Mouse (Mus musculus) liver, embryonic 11.5 days (tissue): Measurements from ENCODE around the gene C130050O18Rik. TPM values are rescaled to one million over a fixed set of nuclear protein-coding genes. Genes with fewer than 3 reads are reported as not detected.

Experiments
- ATAC-seq: fragments of 200-750 bp; cut with Nextera tagmentation; replicated peaks from 2 replicates; pipeline ENCODE4 v1.8.0; 2017; ENCODE audit warnings: moderate number of reproducible peaks, mild to moderate bottlenecking, moderate TSS enrichment, moderate library complexity; ENCODE audit not compliant: low FRiP score
- DNase-seq: peaks from one replicate; pipeline ENCODE4 v3.0.0-alpha.2; 2017; ENCODE audit warnings: low spot score
- H3K27ac ChIP-seq: fragments of 300-500 bp; sonication (generic); 2 replicates; pipeline ENCODE4 v1.5.1; 2014; ENCODE audit warnings: mild to moderate bottlenecking, low read depth, low read length, control low read depth
- H3K27me3 ChIP-seq: fragments of 300-500 bp; sonication (generic); replicated peaks from 2 replicates; pipeline ENCODE4 v1.6.1; 2014; ENCODE audit warnings: low read length, mixed read lengths; ENCODE audit not compliant: control insufficient read depth, insufficient read depth
- H3K36me3 ChIP-seq: fragments of 300-500 bp; sonication (generic); 2 replicates; pipeline ENCODE4 v1.6.1; 2014; ENCODE audit warnings: mild to moderate bottlenecking, low read length, moderate library complexity, mixed read lengths; ENCODE audit not compliant: control insufficient read depth, insufficient read depth
- H3K4me1 ChIP-seq: fragments of 300-500 bp; sonication (generic); replicated peaks from 2 replicates; pipeline ENCODE4 v1.6.1; 2014; ENCODE audit warnings: low read length, mixed read lengths; ENCODE audit not compliant: control insufficient read depth, insufficient read depth
- H3K4me2 ChIP-seq: fragments of 300-500 bp; sonication (generic); 2 replicates; pipeline ENCODE4 v1.6.1; 2014; ENCODE audit warnings: mild to moderate bottlenecking, control low read depth, moderate library complexity
- H3K4me3 ChIP-seq: fragments of 300-500 bp; sonication (generic); 2 replicates; pipeline ENCODE4 v1.5.1; 2014; ENCODE audit warnings: low read depth, low read length, control low read depth
- H3K9ac ChIP-seq: fragments of 300-500 bp; sonication (generic); 2 replicates; pipeline ENCODE4 v1.6.1; 2014; ENCODE audit warnings: low read depth, low read length, control low read depth
- H3K9me3 ChIP-seq: fragments of 300-500 bp; sonication (generic); 2 replicates; pipeline ENCODE4 v1.6.1; 2016; ENCODE audit warnings: low read length, inconsistent platforms, mixed read lengths; ENCODE audit not compliant: control insufficient read depth
- WGBS: fragments of 180-500 bp; shearing (Covaris S2); extraction: QIAGEN DNeasy Blood & Tissue Kit; methylation state at CpG from one replicate; pipeline ENCODE4 v1.1.7; 2014; 5-methylcytosine and 5-hydroxymethylcytosine counted together
- polyA plus RNA-seq: library from polyadenylated mRNA; unstranded; fragments of >200 nt; fragmentation: Nextera tagmentation; extraction: Ambion mirVana; gene quantifications from 2 replicates; pipeline ENCODE4 v1.2.1, GENCODE M21; 2014

The C130050O18Rik gene
- polyA plus RNA-seq, 1 experiment from 2014 or later = 1.6 TPM

DNA sequence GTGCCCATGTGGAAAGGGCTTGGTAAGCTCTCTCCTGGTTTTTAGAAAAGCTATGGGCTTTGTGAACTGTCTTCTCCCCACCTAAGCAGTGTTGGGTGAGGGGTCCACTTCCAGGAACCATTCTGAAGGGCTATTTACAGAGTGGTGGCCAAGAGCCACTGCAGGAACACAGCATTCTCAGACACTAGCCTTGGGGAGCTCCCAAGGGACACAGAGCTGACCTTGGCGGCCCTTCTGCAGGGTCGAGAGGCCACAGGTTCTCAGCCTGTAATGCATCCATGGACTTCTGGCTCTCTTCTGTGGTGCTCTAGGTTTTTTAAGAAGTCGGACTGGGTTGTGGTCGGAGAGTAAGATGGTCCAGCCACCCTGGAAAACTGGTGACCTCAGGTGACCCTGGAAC is 5.0 kb downstream of the C130050O18Rik start:
- H3K4me2 ChIP-seq = no peak overlapping the region
- no peaks in the 10 kb centered on the region for H3K27me3 ChIP-seq
- DNase-seq (no peak), ATAC-seq (no peak)
- no peak overlapping the region for H3K4me3 ChIP-seq
- H3K27ac ChIP-seq = no peak overlapping the region
- H3K36me3 ChIP-seq = peaks cover 4% of the 10 kb centered on the region; the same call in 1 of the 2 replicates
- no peaks in the 10 kb centered on the region for H3K9me3 ChIP-seq
- WGBS = 76% methylated on average over 4 of the region's 4 CpGs
- H3K9ac ChIP-seq = no peak overlapping the region
- H3K4me1 ChIP-seq = peaks cover 14% of the 10 kb centered on the region

DNA sequence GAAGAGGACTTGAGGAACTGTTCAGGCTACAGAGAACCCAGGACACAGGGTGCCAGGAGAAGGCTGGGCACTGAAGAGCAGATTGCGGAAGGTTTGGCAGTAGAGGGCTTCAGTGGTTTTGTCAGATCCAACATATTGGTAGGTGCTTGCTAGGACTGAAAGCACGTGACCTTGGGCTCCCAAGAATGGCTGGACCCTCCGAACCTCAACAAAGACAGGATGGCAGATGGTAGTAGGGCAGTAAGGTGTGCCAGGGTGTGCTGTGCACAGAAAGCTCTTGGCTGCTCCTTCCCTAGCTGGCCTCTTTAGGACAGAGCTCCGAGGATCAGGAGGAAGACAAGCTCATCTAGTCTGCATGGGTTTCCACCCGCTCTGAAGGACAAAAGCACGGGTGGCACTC is 6.0 kb downstream of the C130050O18Rik start:
- Histone ChIP-seq H3K36me3 (peaks cover 4% of the 10 kb centered on the region; the same call in 1 of the 2 replicates), H3K9me3 (no peaks in the 10 kb centered on the region), H3K9ac (no peak overlapping the region), H3K27me3 (no peaks in the 10 kb centered on the region), H3K27ac (no peak overlapping the region), H3K4me2 (no peak overlapping the region), H3K4me3 (no peak overlapping the region), H3K4me1 (peaks cover 4% of the 10 kb centered on the region)
- no peak for ATAC-seq
- no peak for DNase-seq
- 90% methylated on average over 6 of the region's 6 CpGs for WGBS

DNA sequence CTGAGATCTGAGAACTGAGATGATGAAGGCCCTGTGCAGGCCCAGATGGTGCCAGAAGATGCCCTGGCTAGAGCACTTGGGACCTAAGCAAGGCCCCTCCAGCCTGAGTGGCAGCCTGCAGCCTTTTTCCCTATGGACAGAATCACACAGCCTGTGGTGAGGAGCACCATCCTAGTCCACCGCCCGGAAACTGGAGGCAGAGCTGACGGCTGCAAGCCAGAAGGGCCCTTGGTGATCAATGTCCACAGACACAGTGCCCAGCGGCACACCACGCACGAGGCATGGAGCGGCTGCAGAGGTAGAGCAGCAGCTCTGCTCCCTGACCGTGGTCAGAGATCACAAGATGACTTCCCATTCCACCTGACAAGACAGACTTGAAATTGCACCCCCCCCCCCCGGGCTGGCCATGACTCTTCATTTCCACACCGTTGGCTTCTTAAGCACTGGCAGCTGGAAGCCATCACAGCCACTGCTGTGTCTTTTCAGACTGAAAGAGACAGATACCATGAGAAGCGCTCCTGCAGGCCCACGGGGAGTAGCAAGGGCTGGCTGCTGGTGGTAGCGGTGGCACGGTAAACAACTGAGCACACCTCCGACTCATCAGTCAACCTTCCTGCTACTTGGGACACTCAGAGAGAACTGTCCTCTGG is 6.7 kb downstream of the C130050O18Rik start:
- Histone ChIP-seq H3K4me3 (no peak overlapping the region), H3K4me1 (peaks cover 2% of the 10 kb centered on the region; the same call in 1 of the 2 replicates), H3K9ac (no peak overlapping the region), H3K27me3 (no peaks in the 10 kb centered on the region), H3K36me3 (peaks cover 4% of the 10 kb centered on the region; the same call in 1 of the 2 replicates), H3K4me2 (no peak overlapping the region), H3K27ac (no peak overlapping the region), H3K9me3 (no peaks in the 10 kb centered on the region)
- 70% methylated on average over 15 of the region's 15 CpGs for WGBS
- DNase-seq (no peak), ATAC-seq (no peak)

DNA sequence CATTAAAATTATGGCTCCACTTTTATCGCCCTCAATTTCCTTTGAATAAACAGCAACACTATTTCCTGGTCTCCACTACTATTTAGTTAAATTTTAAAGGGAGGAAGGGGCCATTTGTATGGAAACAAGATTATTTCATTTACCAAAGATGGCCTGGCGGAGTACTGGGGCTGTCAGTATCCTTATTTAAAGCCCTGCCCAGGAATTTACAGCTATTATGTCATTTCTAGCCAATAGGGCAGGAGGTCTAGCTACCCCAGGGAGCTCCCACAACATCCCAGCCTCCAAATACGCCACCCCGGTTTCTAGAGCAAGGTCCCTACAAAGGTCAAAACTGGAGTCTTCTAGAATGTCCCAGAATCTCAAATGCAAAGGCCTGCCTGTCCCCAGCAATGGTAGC is 8.5 kb downstream of the C130050O18Rik start:
- H3K4me1 ChIP-seq = no peaks in the 10 kb centered on the region; the same call in 1 of the 2 replicates
- peaks cover 4% of the 10 kb centered on the region; the same call in 1 of the 2 replicates for H3K36me3 ChIP-seq
- WGBS = 83% methylated on average over 4 of the region's 4 CpGs
- no peak for DNase-seq
- no peaks in the 10 kb centered on the region for H3K27me3 ChIP-seq
- no peaks in the 10 kb centered on the region for H3K9me3 ChIP-seq
- ATAC-seq = no peak
- H3K4me2 ChIP-seq = no peak overlapping the region
- H3K4me3 ChIP-seq = no peak overlapping the region
- no peak overlapping the region for H3K27ac ChIP-seq
- H3K9ac ChIP-seq = no peak overlapping the region

DNA sequence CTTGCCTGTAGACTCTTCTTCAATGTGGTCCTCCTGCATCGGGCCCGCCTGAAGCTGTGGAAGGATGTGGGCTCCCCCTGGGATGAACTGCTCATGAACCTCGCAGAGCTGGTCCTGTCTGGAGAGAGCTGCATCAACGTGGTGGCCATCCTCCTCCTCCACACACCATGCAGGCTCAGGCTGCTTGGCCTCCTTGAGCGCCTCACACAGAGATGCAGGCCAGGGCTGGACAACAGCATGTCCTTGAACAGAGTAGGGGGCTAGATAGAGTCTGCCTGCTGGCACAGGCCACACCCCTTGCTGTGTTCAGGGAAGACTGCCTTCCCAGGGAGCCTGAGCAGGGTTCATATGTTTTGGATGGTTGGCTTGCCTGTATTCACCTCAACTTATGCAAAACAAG is 9.9 kb downstream of the C130050O18Rik start:
- Histone ChIP-seq H3K27me3 (no peaks in the 10 kb centered on the region), H3K4me3 (no peak overlapping the region), H3K36me3 (peaks cover 4% of the 10 kb centered on the region; the same call in 1 of the 2 replicates), H3K4me1 (no peaks in the 10 kb centered on the region), H3K9ac (no peak overlapping the region), H3K4me2 (no peak overlapping the region), H3K9me3 (no peaks in the 10 kb centered on the region), H3K27ac (no peak overlapping the region)
- 85% methylated on average over 5 of the region's 5 CpGs for WGBS
- DNase-seq = no peak
- no peak for ATAC-seq

DNA sequence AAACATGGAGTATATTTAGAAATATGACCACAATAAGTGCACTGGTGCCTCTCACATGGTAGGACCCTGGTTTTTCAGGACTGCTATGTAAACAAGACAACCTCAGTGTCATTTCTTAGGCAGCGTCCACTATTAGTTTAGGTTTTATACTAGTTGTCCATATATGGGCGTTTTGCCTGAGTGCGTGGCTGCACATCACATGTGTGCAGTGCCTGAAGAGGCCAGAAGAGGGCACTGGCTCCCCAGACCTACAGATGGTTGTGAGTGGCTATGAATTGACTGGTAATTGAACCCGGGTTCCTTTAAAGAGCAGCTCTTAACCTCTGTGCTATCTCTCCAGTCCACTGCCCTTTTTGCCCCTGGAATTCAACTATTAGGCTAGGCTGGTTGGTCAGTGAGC is 11.9 kb downstream of the C130050O18Rik start:
- DNase-seq (no peak), ATAC-seq (no peak)
- Histone ChIP-seq H3K9me3 (no peaks in the 10 kb centered on the region), H3K27ac (no peak overlapping the region), H3K9ac (no peak overlapping the region), H3K36me3 (peaks cover 4% of the 10 kb centered on the region; the same call in 1 of the 2 replicates), H3K4me2 (no peak overlapping the region), H3K4me1 (no peaks in the 10 kb centered on the region), H3K4me3 (no peak overlapping the region), H3K27me3 (no peaks in the 10 kb centered on the region)
- 87% methylated on average over 4 of the region's 4 CpGs for WGBS

DNA sequence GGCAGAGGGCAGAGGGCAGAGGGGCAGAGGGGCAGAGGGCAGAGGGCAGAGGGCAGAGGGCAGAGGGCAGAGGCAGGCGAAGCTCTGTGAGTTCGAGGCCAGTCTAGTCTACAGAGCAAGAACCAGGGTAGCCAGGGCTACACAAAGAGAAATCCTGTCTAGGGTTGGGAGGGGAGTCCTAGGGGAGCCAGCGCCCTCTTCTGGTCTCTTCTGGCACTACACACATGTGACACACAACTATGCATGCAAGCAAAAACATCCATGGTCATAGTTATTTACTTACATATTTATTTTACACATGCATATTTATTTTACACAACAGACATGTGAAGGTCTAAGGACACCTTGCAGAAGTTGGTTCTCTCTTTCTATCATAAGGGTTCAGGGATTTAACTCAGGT is 12.4 kb downstream of the C130050O18Rik start:
- 82% methylated on average over 3 of the region's 3 CpGs for WGBS
- Histone ChIP-seq H3K27me3 (no peaks in the 10 kb centered on the region), H3K36me3 (peaks cover 4% of the 10 kb centered on the region; the same call in 1 of the 2 replicates), H3K4me1 (no peaks in the 10 kb centered on the region), H3K9ac (no peak overlapping the region), H3K27ac (no peak overlapping the region), H3K4me3 (no peak overlapping the region), H3K9me3 (no peaks in the 10 kb centered on the region), H3K4me2 (no peak overlapping the region)
- ATAC-seq = no peak
- DNase-seq = no peak

DNA sequence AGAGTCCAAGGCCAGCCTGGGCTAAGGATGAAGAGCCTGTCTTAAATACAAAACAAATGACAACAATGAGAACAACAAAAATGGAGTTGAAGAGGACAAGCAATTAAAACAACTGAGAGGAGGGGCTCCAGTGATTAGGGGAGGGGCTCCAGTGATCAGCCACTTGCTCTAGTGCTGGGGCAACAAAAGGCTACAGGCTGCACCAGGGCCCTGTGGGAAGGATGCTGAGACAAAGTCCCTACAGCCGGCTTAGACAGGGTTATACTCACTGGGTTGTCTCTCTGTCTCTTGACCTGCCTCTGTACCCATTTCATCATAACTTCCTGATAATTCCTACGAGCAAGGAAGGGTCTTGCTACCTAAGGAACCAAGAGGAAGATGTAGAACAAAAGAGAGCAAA is 13.0 kb downstream of the C130050O18Rik start:
- H3K9ac ChIP-seq = no peak overlapping the region
- no peak for ATAC-seq
- H3K9me3 ChIP-seq = no peaks in the 10 kb centered on the region
- H3K4me1 ChIP-seq = 0 out of 2 replicates have a peak, but pooled peaks cover under 1% of the 10 kb centered on the region
- no peak for DNase-seq
- no peaks in the 10 kb centered on the region for H3K27me3 ChIP-seq
- 64% methylated on average over 2 of the region's 2 CpGs for WGBS
- no peak overlapping the region for H3K4me2 ChIP-seq
- no peak overlapping the region for H3K27ac ChIP-seq
- no peak overlapping the region for H3K4me3 ChIP-seq
- H3K36me3 ChIP-seq = peaks cover 4% of the 10 kb centered on the region; the same call in 1 of the 2 replicates

DNA sequence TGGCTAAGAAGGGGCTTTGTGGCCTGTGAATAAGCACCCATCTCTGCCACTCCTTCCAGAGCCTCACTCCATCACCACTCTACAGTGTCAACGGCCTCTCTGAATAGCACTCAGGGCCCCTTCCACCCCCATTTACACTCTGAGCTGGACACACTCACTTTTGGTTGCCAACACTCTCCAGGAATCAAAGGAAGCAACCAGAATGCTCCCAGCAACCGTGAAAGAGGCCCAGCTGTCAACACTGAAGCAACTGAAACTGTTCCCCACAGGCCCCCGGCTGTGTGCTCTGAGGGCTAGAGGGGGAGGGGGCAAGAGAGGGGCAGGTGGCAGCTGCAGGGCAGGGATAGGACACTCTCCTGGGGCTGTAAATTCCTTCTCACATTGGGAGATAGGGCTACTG is 13.6 kb downstream of the C130050O18Rik start:
- Histone ChIP-seq H3K4me1 (0 out of 2 replicates have a peak, but pooled peaks cover 2% of the 10 kb centered on the region), H3K9me3 (no peaks in the 10 kb centered on the region), H3K4me2 (no peak overlapping the region), H3K36me3 (peaks cover 4% of the 10 kb centered on the region; the same call in 1 of the 2 replicates), H3K27me3 (no peaks in the 10 kb centered on the region), H3K9ac (no peak overlapping the region), H3K4me3 (no peak overlapping the region), H3K27ac (no peak overlapping the region)
- ATAC-seq = no peak
- whole genome bisulfite sequencing = 53% methylated on average over 3 of the region's 3 CpGs
- no peak for DNase-seq
